Mouse (Mus musculus): Measurements from ENCODE around the gene Hk2.

Gene Hk2

GRCm38 (mm10) chr6:82774321-82774764 is at the start of gene Hk2:
Gene Hk2 (minus strand): TSS chr6:82774454.
- peak; percentile 97 for DNase-seq (ENCODE audit: low read depth, low spot score)

- DNase-seq (ENCODE audit: low read depth, low spot score): peak; percentile 48
Observed at GRCm38 (mm10) chr6:82821758-82822253, 47.6 kb upstream of the Hk2 start.

GRCm38 (mm10) chr6:82820716-82821115 is 46.5 kb upstream of the Hk2 start:
- peak; percentile 21 for DNase-seq (ENCODE audit: low read depth, low spot score)

GRCm38 (mm10) chr6:82814821-82815220 is 40.6 kb upstream of the Hk2 start:
- no peak for DNase-seq (ENCODE audit: low read depth, low spot score)

- no peak for DNase-seq (ENCODE audit: low read depth, low spot score)
Observed at GRCm38 (mm10) chr6:82807984-82808700, 33.9 kb upstream of the Hk2 start.

GRCm38 (mm10) chr6:82806971-82807370 is 32.7 kb upstream of the Hk2 start:
- DNase-seq (ENCODE audit: low read depth, low spot score): no peak

- DNase-seq (ENCODE audit: low read depth, low spot score): no peak
Observed at GRCm38 (mm10) chr6:82806503-82806902, 32.2 kb upstream of the Hk2 start.

DNA sequence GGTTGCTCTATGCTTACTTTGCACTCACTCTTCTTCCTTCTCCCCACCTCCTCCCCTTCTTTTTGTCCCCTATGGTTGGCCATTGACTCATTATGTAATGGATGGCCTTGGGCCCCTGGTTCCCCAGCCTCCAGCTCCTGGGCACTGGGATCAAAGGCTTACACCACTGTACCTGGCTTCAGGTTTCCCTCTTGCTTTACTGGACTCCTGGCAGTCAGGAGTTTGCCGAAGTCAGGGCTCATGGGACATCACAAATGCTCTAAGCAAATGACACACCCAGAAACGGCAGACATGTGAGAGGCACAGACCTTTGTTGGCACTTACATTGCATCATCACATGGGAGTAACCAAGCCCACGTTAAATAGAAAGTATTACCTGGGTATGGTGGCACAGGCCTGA is 31.6 kb upstream of the Hk2 start:
- no peak for DNase-seq (ENCODE audit: low read depth, low spot score)

DNA sequence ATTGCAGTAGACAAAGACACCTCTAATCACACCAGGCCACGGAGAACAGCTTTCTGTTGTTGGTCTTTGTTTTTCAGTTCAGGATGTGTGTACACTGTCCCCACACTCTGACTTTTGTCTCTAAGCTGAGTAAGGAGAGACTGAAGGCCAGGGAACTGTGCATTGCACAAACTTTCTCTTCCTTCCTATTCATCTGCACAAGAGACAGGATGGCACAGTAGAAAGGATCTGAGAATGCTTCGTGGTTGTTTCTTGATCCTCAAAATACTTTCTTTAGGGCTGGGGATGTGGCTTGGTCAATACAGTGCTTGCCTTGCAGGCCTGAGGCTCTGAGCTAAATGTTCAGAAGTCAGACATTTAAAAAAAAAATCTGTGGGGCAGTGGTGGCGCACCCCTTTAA is 30.7 kb upstream of the Hk2 start:
- no peak for DNase-seq (ENCODE audit: low read depth, low spot score)

DNA sequence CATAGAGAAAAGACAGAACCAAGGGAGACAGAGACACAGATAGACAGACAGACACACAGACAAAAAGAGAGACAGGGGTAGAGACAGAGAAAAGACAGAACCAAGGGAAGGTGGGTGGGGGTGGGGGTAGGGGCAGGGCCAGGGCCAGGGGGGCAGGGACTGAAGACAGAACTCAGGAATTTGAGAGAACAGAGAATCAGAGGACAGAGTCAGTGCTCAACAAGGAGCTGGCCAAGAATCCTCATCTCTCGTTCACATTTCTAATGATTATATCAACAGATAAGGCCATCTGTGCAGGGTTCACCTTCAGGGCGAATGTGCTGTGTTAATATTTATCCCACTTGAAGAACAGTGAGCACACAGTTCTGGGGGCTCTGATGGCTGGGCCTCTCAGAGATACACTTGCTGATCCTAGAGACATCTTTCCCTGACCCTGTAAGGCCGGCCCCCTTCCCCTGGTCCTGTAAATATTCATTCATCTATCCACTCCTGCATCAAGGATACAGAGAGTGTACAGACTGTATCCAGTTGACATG is 24.0 kb upstream of the Hk2 start:
- DNase-seq (ENCODE audit: low read depth, low spot score): no peak

DNA sequence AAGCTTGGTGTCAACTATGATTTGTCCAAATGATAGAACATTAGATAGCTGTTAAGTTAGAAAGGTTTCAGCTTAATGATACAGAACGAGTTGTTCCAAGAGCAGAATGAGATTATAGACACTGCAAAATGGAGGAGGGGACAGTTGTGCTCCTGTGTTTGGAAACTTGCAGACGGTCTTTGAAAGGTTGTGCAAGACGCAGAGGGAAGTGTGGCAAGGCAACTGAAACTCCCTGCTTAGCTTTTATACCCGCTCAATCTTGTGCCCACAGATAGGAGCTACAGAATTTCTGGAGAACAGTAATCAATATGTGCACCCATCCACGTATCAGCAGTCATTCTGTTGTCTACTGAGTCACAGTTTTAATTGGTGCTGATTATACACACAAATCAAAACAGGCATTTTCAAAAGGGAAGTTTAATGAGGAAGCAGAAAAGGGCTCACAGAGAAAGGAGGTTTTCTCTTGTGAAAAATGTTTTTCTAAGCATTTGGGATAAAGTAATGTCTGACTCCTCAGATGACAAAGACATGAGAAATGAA is 23.1 kb upstream of the Hk2 start:
- no peak for DNase-seq (ENCODE audit: low read depth, low spot score)

DNA sequence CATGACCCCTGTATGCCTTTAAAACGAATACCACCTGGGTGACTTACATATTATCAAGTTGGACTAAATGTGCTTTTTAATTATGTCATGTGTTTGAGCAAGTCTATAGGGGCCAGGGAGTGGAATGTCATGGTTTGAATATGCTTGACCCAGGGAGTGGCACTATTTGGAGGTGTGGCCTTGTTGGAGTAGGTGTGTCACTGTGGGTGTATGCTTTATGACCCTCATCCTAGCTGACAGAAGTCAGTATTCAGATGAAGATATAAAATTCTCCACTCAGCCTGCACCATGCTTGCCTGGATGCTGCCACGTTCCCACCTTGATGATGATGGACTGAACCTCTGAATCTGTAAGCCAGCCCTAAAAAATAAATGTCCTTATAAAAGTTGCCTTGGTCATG is 16.6 kb upstream of the Hk2 start:
- no peak for DNase-seq (ENCODE audit: low read depth, low spot score)

- DNase-seq (ENCODE audit: low read depth, low spot score): no peak
Observed at GRCm38 (mm10) chr6:82783906-82784305, 9.7 kb upstream of the Hk2 start.

- no peak for DNase-seq (ENCODE audit: low read depth, low spot score)
Observed at GRCm38 (mm10) chr6:82780802-82781393, 6.6 kb upstream of the Hk2 start.

DNA sequence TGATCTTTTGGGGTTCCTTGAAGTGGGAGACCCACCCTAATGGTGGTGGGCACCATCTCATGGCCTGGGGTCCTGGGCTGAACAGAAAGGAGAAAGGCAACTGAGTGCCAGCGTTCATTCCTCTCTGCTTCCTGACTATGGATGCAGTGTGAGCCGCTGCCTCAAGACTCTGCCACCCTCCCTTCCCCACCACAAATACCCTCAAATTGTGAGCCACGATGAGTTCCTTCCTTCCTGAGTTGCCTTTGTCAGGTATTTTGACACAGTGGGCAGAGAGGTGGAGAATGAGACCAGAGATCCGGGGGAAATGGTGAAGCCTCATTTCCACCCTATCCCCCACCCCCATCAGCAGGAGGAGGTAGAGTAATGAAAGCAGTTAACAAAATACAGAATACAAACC is 6.1 kb upstream of the Hk2 start:
- no peak for DNase-seq (ENCODE audit: low read depth, low spot score)

DNA sequence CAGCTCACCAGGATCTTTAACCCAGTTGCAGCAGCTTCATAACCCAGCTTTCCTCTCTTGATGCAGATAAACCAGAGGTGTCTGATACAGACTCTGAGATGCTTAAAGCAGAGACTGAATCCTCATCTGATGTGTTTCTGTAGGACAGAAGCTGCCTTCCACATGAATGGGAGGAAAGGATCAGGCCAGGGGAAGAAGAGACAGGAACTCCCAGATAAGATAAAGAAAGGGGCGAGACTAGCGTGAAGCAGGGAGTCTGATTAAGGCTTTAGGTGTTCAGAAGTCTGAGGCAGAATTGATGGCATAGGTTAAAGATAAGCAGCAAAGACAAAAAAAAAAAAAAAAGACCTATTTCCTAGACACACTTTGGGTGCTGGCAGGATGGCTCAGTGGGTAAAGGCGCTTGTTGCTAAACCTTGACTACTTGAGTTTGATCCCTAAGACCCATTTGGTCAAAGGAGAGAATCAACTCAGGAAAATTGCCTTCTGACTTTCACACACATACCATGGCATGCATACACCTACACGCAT is 2.9 kb upstream of the Hk2 start:
- DNase-seq (ENCODE audit: low read depth, low spot score): no peak

DNA sequence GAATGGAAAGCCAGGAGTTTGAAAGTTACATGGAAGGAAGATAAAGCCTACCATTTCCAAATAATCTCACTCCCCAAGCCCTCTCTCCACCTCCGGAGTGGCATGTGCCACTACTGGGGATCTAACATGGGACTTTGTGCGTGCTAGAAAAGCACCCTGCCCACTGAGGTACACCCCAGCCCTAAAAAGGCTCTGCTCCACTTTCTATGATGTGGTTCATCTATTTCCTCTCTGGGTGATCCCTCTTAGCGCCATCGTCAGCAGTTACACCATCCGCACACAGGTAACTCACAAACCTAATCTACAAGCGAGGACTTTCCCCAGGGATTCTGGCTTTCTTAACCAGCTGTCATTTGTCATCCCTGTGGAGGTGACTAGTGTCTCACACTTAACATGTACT is 1.1 kb upstream of the Hk2 start:
- DNase-seq (ENCODE audit: low read depth, low spot score): no peak

GRCm38 (mm10) chr6:82773261-82774131 is 758 bp downstream of the Hk2 start:
- peak; percentile 83 for DNase-seq (ENCODE audit: low read depth, low spot score)

DNA sequence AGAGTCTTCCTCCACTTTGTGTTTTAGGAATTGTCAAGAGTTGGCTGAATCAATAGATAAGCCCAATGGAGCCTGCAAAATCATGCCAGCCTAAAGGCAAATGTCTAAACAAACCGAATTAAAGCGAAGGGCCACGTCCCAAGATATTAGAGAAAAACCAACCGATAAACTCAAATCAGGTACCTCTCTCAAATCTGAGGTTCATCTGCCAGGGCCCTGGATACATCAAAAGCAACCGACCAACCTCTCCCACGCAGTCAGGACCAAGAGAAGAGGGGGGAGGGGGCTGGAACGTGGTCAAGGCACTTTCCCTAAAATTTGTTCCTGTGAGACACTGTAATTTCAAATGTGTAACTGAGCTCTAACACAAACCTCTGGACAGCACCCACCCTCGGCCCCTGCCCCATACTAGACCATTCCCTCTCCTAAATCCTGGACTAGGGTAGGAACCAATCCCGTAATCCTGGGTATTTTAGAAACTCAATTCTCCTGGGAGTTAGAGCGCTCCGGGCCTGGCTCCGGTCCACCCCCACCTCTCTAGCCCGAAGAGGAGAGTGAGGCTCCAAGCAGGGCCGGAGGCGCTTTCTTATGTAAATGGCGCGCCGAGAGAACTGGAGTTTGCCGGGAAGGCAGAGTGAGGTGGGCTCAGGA is 1.7 kb downstream of the Hk2 start:
- DNase-seq (ENCODE audit: low read depth, low spot score): peak; percentile 72

GRCm38 (mm10) chr6:82771981-82772409 is 2.3 kb downstream of the Hk2 start:
- peak; percentile 73 for DNase-seq (ENCODE audit: low read depth, low spot score)

DNA sequence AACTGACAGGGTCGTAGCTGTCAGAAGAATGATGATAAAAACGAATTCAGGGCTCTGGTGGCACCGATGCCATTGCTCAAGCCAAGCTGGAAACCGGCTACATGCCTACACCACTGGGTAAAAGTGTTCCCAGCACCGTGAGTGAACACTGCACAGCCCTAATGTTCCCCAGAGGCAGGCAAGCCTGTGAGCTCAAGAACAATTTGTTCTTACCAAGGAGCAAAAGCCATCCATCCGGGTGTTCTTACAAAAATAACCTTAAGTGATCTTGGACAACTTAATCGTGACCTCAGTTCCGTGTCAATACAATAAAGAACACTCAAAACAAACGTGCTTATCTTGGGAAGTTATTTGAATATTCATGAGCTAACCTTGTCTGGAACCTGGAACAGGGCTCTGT is 3.2 kb downstream of the Hk2 start:
- DNase-seq (ENCODE audit: low read depth, low spot score): no peak
